Mouse (Mus musculus): ENCODE data around the gene Aen.

Aen gene

GRCm38 (mm10) chr7:78895653-78896333 is at the start of gene Aen:
Aen (plus strand) TSS chr7:78895854.
- DNase-seq = peak; percentile 100

GRCm38 (mm10) chr7:78846066-78846716 is 49.5 kb upstream of the Aen start:
- DNase-seq = no peak

- DNase-seq = peak; percentile 95 to 96
Observed at GRCm38 (mm10) chr7:78846737-78847434, 48.8 kb upstream of the Aen start, which contains the start of gene Det1. Det1 (minus strand) TSS chr7:78847263.

GRCm38 (mm10) chr7:78854051-78854450 is 41.6 kb upstream of the Aen start:
- no peak for DNase-seq

- DNase-seq = no peak
Observed at GRCm38 (mm10) chr7:78855044-78855655, 40.5 kb upstream of the Aen start.

- no peak for DNase-seq
Observed at GRCm38 (mm10) chr7:78863796-78864445, 31.7 kb upstream of the Aen start.

- no peak for DNase-seq
Observed at GRCm38 (mm10) chr7:78864446-78864802, 31.2 kb upstream of the Aen start.

GRCm38 (mm10) chr7:78865212-78865949 is 30.3 kb upstream of the Aen start:
- no peak for DNase-seq

GRCm38 (mm10) chr7:78868731-78869130 is 26.9 kb upstream of the Aen start:
- no peak for DNase-seq

GRCm38 (mm10) chr7:78872366-78872765 is 23.3 kb upstream of the Aen start:
- no peak for DNase-seq

- DNase-seq = no peak
Observed at GRCm38 (mm10) chr7:78872831-78873230, 22.8 kb upstream of the Aen start.

GRCm38 (mm10) chr7:78881607-78882468 is 13.8 kb upstream of the Aen start:
- DNase-seq = no peak

GRCm38 (mm10) chr7:78882469-78882837 is 13.2 kb upstream of the Aen start:
- no peak for DNase-seq

GRCm38 (mm10) chr7:78883016-78883725 is 12.5 kb upstream of the Aen start:
- DNase-seq = no peak

- DNase-seq = no peak
Observed at GRCm38 (mm10) chr7:78883726-78884060, 12.0 kb upstream of the Aen start.

- no peak for DNase-seq
Observed at GRCm38 (mm10) chr7:78884139-78884538, 11.5 kb upstream of the Aen start.

GRCm38 (mm10) chr7:78885404-78885803 is 10.2 kb upstream of the Aen start:
- DNase-seq = no peak

- DNase-seq = no peak
Observed at GRCm38 (mm10) chr7:78886496-78886895, 9.2 kb upstream of the Aen start.

- DNase-seq = no peak
Observed at GRCm38 (mm10) chr7:78887431-78887842, 8.2 kb upstream of the Aen start.

GRCm38 (mm10) chr7:78890641-78891040 is 5.0 kb upstream of the Aen start:
- DNase-seq = peak; percentile 77 to 92

- no peak for DNase-seq
Observed at GRCm38 (mm10) chr7:78893917-78894316, 1.7 kb upstream of the Aen start.

All from kidney, postnatal 25 days (tissue).